Mouse (Mus musculus) limb, embryonic 10.5 days (tissue): Measurements from ENCODE around the gene Cnot4. TPM values are rescaled to one million over a fixed set of nuclear protein-coding genes. Genes with fewer than 3 reads are reported as not detected.
A peak's percentile ranks its signal among the peaks of the same experiment; 100 is the strongest.
"Not testable (repeated sequence)": the region's sequence is repeated elsewhere in the genome, so short reads cannot be mapped to it uniquely, and the experiment has no call there.

Source experiments
- DNase-seq: peaks from one replicate; pipeline ENCODE4 v3.0.0-alpha.2; 2017; ENCODE audit warnings: low spot score
- H3K27ac ChIP-seq: fragments of 300-500 bp; sonication (generic); 2 replicates; pipeline ENCODE4 v1.5.1; 2016; ENCODE audit warnings: mild to moderate bottlenecking
- H3K27me3 ChIP-seq: fragments of 300-500 bp; sonication (generic); 2 replicates; pipeline ENCODE4 v1.6.1; 2016; ENCODE audit warnings: low read depth, mild to moderate bottlenecking; ENCODE audit not compliant: poor library complexity, severe bottlenecking
- H3K36me3 ChIP-seq: fragments of 300-500 bp; sonication (generic); 2 replicates; pipeline ENCODE4 v1.6.1; 2016; ENCODE audit warnings: mild to moderate bottlenecking, moderate library complexity
- H3K4me1 ChIP-seq: fragments of 300-500 bp; sonication (generic); 2 replicates; pipeline ENCODE4 v1.6.1; 2016
- H3K4me3 ChIP-seq: fragments of 300-500 bp; sonication (generic); 2 replicates; pipeline ENCODE4 v1.5.1; 2016; ENCODE audit warnings: mild to moderate bottlenecking, moderate library complexity
- H3K9me3 ChIP-seq: fragments of 300-500 bp; sonication (generic); replicated peaks from 2 replicates; pipeline ENCODE4 v1.6.1; 2016; ENCODE audit warnings: mild to moderate bottlenecking
- WGBS: fragments of 180-500 bp; shearing (Covaris S2); methylation state at CpG from one replicate; pipeline ENCODE4 v1.1.7; 2016; 5-methylcytosine and 5-hydroxymethylcytosine counted together
- polyA plus RNA-seq: library from polyadenylated mRNA; unstranded; fragments of >200 nt; fragmentation: Nextera tagmentation; extraction: Ambion mirVana; gene quantifications from 2 replicates; pipeline ENCODE4 v1.2.1, GENCODE M21; 2016

The Cnot4 gene
- polyA plus RNA-seq = 24.3 and 26.9 TPM in 2 replicates

DNA sequence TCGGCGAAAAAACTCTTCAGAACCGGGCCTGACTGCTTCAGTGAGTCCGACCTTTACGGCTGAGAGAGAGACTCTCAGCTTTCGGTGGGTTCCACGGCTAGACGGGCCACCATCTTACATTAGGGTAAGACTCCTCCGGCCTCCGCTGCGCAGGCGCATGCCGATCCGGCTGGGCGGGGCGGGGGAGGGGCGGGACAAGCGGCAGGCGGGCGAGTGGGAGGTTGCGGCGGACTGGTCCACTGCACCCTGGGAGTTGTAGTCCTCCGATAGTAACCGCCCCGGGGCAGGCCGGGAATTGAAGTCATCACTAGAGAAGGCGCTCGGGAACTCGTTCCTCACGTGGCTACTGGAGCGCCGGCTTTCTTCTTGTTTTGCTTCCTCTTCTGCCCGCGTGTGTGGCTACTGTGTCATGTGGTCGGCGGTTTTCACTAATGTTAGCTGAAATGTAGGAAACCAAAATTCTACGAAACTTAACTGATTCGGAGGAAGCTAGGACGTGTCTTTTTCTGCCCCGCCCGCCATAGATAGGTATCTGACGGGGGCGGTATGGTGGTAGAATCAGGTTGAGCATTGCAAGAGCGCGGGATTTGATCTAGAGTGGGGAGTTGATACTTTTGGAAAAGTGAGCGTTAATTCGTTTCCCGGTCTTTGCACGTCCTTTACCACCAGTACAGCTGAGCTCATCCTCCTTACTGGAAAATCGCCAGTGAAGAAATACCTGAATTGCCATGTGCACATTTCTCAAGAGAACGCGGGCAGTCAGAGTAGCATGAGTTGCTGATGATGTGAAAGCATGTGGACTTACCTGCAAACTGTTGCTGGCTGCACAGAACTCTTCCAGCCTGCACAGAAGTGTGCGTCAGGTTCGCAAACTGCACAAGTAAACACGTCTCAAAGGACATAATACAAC, at the start of gene Cnot4:
Gene Cnot4, minus strand, starts transcription at position 146 of the 910 bp plus-strand sequence.
- peak within 1 kb of the TSS; percentile 84 for H3K4me3 ChIP-seq
- no peaks in the 10 kb centered on the region for H3K36me3 ChIP-seq
- peak within 1 kb of the TSS; percentile 91 for H3K27ac ChIP-seq
- no peaks in the 10 kb centered on the region for H3K9me3 ChIP-seq
- no peaks in the 10 kb centered on the region for H3K27me3 ChIP-seq
- peaks cover 16% of the 10 kb centered on the region for H3K4me1 ChIP-seq
- WGBS = under 1% methylated on average over 55 of the region's 55 CpGs
- peak; percentile 100 for DNase-seq

DNA sequence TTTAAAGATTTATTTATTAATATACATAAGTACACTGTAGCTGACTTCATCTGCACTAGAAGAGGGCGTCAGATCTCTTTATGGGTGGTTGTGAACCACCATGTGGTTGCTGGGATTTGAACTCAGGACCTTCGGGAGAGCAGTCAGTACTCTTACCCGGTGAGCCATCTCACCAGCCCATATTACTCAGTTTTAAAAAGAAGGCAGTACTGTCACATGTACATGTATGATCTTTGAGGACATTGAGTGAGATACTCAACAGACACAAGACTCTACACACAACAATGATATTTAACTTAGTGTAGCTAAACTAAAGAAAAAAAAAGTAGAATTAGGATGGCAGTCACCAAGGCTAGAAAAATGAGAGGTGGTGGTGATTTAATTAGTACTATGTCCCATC, 45.8 kb upstream of the Cnot4 start:
- not testable (repeated sequence) for H3K4me1 ChIP-seq, DNase-seq, H3K4me3 ChIP-seq, H3K27me3 ChIP-seq, H3K27ac ChIP-seq, H3K9me3 ChIP-seq
- WGBS = 96% methylated on average over 3 of the region's 3 CpGs
- H3K36me3 ChIP-seq = peaks cover 12% of the 10 kb centered on the region

DNA sequence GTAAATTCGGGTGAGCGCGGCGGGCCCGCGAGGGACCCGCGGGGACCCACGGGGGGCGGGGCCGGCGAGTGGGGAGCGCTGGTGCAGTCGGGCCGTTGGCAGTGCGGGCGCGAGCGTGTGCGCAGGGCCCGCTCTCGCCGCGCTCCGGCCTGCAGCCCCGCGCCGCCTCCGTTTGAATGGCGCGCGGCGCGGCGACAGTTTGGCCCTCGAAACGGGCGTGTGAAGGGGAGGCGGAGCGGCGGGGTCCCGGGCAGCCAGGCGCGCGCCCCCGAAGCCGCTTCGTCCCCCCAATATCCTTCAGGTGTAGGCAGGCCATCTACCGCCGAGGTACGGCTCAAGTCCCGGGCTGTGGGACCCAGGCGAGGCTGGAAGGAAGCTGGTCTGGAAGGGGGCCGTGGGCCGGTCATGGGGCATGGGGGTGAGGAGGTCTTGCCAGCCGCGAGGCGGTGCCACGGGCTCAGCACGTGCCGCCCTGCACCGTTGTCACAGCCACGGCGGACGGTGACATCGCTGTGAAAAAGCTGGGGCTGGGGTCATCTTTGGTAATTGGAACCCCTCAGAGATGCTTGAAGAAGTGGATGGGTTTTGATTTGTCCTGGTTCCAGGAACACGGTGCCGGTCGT, 44.2 kb upstream of the Cnot4 start:
- Histone ChIP-seq H3K9me3 (no peaks in the 10 kb centered on the region), H3K27me3 (no peaks in the 10 kb centered on the region), H3K36me3 (no peaks in the 10 kb centered on the region), H3K27ac (peak overlapping the region; percentile 99), H3K4me1 (no peaks in the 10 kb centered on the region; the same call in none of the 2 replicates), H3K4me3 (peak overlapping the region; percentile 95)
- under 1% methylated on average over 69 of the region's 69 CpGs for WGBS
- peak; percentile 81 for DNase-seq

DNA sequence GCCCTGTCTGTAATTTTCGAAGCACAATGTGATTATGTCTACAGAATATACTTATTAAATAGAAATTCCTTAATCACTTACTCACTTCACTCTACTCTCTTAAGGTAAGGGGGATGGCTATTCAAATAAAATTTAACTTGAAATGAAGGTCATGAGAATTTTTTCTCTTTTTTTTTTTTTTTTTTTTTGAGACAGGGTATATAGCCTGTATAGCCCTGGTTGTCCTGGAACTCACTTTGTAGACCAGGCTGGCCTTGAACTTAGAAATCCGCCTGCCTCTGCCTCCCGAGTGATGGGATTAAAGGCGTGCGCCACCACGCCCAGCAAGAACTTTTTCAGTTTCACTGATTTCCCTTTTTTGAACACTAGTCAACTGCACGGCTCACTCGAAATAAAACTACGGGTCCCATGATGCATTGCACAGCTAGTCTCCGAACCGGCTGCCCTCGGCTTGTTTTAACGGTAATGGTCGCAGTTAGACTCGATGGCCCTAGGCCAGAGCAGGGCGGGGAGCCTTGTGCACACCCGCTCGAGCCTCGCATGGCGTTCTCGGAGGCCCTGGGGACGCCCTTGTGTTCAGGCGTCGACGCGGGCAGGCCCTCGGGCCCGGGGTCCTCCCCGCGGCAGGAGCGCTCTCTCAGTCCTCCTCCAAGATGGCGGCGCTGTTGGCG, 43.6 kb upstream of the Cnot4 start, which contains the start of gene Nup205:
Gene Nup205, plus strand, starts transcription at position 443 of the 671 bp plus-strand sequence.
- no peaks in the 10 kb centered on the region for H3K27me3 ChIP-seq
- H3K4me1 ChIP-seq = no peaks in the 10 kb centered on the region; the same call in none of the 2 replicates
- H3K9me3 ChIP-seq = no peaks in the 10 kb centered on the region
- H3K36me3 ChIP-seq = no peaks in the 10 kb centered on the region
- 5% methylated on average over 34 of the region's 34 CpGs for WGBS
- H3K27ac ChIP-seq = peak within 1 kb of the TSS; percentile 99
- H3K4me3 ChIP-seq = peak within 1 kb of the TSS; percentile 95
- peak; percentile 90 for DNase-seq

DNA sequence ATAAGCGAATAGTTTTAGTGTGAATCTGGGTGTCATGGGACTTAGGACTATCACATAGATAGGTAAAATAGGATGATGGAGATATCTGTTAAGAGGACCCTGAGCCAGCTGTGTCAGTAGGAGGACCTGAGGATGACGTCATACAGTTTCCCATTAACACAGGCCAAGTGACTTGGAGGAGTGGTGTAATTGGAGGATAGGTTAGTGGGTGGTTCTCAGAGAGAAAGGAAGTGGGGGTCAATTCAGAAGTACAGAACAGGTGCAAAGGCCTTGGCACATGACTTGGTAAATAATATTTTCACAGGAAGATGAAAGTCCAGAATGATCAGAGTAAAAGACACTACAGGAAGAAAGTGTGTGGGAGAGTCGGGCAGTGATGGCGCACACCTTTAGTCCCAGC, 39.7 kb upstream of the Cnot4 start:
- WGBS = 90% methylated on average over 4 of the region's 4 CpGs
- no peak overlapping the region for H3K27ac ChIP-seq
- no peaks in the 10 kb centered on the region for H3K27me3 ChIP-seq
- no peaks in the 10 kb centered on the region; the same call in 1 of the 2 replicates for H3K4me1 ChIP-seq
- H3K36me3 ChIP-seq = no peaks in the 10 kb centered on the region
- DNase-seq = no peak
- H3K4me3 ChIP-seq = no peak overlapping the region
- H3K9me3 ChIP-seq = no peaks in the 10 kb centered on the region

DNA sequence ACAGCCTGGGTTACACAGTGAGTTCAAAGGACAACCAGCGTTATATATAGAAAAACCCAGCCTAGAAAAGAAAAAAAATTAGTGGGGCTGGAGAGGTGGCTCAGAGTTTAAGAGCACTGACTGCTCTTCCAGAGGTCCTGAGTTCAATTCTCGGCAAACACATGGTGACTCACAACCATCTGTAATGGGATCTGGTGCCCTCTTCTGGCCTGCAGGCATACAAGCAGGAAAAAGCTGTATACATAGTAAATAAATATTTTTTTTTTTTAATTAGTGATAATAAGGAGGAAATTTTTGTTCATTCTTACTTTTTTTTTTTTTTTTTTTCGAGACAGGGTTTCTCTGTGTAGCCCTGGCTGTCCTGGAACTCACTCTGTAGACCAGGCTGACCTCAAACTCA, 38.5 kb upstream of the Cnot4 start:
- H3K4me3 ChIP-seq, H3K36me3 ChIP-seq, H3K27ac ChIP-seq, H3K4me1 ChIP-seq, DNase-seq, H3K27me3 ChIP-seq, H3K9me3 ChIP-seq: not testable (repeated sequence)
- WGBS = 74% methylated on average over 3 of the region's 3 CpGs

DNA sequence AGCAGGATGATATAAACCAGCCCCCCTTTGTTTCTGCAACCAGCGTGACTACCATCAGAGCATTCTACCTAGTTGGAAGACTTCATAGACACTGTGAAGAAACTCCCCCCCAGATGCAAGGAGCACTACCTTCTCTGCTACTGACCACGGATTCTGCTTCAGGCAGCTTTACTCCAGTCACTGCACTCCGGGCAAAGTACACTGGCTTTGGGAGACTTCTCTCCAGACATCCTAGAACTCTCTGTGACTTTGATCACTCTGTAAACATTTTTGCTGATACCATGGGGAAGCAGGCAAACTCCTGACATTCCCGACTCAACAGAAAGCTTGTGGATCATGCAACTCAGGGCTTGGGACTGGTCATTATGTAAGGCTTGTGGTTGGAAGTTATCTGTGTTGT, 35.7 kb upstream of the Cnot4 start:
- WGBS = 73% methylated on average over 4 of the region's 4 CpGs
- Histone ChIP-seq H3K4me1 (no peaks in the 10 kb centered on the region), H3K27me3 (no peaks in the 10 kb centered on the region), H3K36me3 (no peaks in the 10 kb centered on the region), H3K9me3 (no peaks in the 10 kb centered on the region), H3K27ac (no peak overlapping the region), H3K4me3 (no peak overlapping the region)
- DNase-seq = no peak

DNA sequence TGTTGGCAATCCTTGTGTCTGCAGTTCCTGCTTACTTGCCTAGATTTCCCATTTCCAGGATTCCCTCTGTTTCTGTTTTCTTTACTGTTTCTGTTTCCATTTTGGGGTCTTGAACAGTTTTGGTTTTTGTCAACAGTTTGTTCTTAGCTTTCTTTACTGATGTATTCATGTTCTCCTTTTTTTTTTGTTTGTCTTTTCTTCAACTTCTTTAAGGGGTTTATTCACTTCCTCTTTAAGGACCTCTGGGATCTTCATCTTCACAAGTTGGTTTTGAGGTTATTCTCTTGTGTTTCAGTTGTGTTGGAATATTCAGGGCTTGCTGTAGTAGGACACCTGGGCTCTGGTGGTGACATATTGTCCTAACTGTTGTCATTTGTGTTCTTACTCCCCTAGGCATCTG, 21.0 kb upstream of the Cnot4 start:
- no peaks in the 10 kb centered on the region for H3K27me3 ChIP-seq
- no peaks in the 10 kb centered on the region for H3K36me3 ChIP-seq
- H3K4me3 ChIP-seq = no peak overlapping the region
- DNase-seq = no peak
- no peak overlapping the region for H3K27ac ChIP-seq
- no peaks in the 10 kb centered on the region for H3K9me3 ChIP-seq
- no peaks in the 10 kb centered on the region for H3K4me1 ChIP-seq

DNA sequence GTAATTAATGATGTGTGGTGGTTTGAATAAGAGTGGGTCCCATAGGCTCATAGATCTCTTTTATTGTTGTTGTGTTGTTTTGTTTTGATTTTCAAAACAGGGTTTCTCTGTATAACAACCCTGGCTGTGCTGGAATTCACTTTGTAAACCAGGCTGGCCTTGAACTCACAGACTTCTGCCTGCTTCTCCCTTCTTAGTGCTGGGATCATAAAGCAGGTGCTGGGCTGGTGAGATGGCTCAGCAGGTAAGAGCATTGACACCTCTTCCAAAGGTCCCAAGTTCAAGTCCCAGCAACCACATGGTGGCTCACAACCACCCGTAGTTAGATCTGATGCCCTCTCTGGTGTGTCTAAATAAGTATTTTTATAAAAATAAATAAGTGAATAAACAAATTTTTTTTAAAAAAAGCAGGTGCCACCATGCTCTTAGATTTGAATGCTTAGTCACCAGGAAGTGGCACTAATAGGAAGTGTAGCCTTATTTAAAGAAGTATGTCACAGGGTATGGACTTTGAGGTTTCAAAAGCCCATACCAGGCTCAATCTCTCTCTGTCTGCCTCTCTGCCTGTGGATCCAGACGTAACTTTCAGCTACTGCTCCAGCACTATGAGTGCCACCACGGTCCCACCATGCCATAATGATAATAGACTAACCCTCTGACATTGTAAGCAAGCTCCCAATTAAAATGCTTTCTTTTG, 14.3 kb upstream of the Cnot4 start:
- 90% methylated on average over 3 of the region's 3 CpGs for WGBS
- no peaks in the 10 kb centered on the region for H3K36me3 ChIP-seq
- H3K27ac ChIP-seq = no peak overlapping the region
- no peaks in the 10 kb centered on the region for H3K27me3 ChIP-seq
- H3K4me3 ChIP-seq = no peak overlapping the region
- DNase-seq = no peak
- H3K4me1 ChIP-seq = no peaks in the 10 kb centered on the region
- H3K9me3 ChIP-seq = no peaks in the 10 kb centered on the region

DNA sequence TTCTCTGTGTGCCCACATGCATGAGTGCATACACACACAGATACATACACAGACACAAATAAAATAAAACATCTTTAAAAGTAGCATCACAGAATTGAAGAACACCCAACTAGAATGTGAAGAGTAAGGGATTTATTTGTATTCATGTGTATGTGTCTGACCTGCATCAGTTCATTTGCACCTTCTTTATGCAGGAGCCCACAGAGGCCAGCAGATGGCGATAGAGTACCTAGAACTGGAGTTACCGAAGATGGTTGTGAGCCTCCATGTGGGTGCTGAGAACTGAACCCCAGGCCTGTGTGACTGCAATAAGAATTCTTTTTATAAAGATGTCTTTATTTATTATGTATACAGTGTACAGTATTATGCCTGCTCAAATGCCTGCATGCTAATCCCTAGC, 12.0 kb upstream of the Cnot4 start:
- Histone ChIP-seq H3K9me3 (no peaks in the 10 kb centered on the region), H3K4me3 (no peak overlapping the region), H3K27ac (no peak overlapping the region), H3K27me3 (no peaks in the 10 kb centered on the region), H3K36me3 (no peaks in the 10 kb centered on the region), H3K4me1 (no peaks in the 10 kb centered on the region)
- DNase-seq = no peak
- 86% methylated on average over 2 of the region's 2 CpGs for WGBS

DNA sequence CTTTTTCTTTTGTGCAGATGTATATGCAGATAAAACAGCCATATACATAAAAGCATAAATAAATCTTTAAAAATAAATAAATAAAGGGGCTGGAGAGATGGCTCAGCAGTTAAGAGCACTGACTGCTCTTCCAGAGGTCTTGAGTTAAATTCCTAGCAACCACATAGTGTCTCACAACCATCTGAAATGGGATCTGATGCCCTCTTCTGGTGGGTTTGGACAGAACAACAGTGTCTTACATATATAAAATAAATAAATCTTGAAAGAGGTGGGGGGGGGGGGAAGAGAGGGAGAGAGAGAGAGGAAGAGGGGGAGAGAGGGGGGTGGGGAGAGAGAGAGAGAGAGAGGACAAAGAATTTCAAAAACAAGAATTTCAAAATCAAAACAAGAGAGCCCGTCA, 6.8 kb upstream of the Cnot4 start:
- H3K4me3 ChIP-seq = no peak overlapping the region
- H3K27me3 ChIP-seq = no peaks in the 10 kb centered on the region
- no peaks in the 10 kb centered on the region for H3K4me1 ChIP-seq
- H3K36me3 ChIP-seq = no peaks in the 10 kb centered on the region
- 80% methylated on average over 1 of the region's 1 CpGs for WGBS
- DNase-seq = no peak
- H3K27ac ChIP-seq = no peak overlapping the region
- H3K9me3 ChIP-seq = no peaks in the 10 kb centered on the region

DNA sequence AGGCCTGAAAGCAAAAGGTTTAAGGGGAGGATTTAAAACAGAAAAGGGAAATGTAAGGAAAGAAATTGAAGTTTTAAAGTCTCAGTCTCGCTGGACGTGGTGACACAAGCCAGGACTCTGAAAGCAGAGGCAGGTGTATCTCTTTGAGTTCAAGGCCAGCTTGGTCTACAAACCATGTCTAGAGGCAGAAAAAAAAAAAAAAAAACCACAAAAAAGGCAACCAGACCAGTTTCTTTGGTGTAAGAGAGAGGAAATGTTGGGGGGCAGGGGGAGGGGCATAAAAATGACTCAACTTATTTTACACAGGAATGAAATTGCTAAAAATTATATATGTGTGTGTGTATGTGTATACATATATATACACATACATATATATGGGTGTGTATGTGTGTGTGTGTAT, 1.3 kb upstream of the Cnot4 start:
- no peaks in the 10 kb centered on the region for H3K9me3 ChIP-seq
- H3K36me3 ChIP-seq = no peaks in the 10 kb centered on the region
- peak overlapping the region; percentile 84 for H3K4me3 ChIP-seq
- DNase-seq = no peak
- no peaks in the 10 kb centered on the region for H3K27me3 ChIP-seq
- H3K4me1 ChIP-seq = peaks cover 16% of the 10 kb centered on the region
- H3K27ac ChIP-seq = no peak overlapping the region
- WGBS = 57% methylated on average over 2 of the region's 2 CpGs
